Mouse (Mus musculus) stomach, adult 2 months (tissue): Measurements from ENCODE around the gene Gm48552. TPM values are rescaled to one million over a fixed set of nuclear protein-coding genes. Genes with fewer than 3 reads are reported as not detected.

Experiments
- polyA plus RNA-seq: library from polyadenylated mRNA; depleted of rRNA; stranded (reverse); fragments of >200 nt; gene quantifications from 2 replicates; pipeline ENCODE4 v1.2.3, GENCODE M21; 2012; rRNA removed

The Gm48552 gene
- 1.4 and 1.7 TPM in 2 replicates for polyA plus RNA-seq

DNA sequence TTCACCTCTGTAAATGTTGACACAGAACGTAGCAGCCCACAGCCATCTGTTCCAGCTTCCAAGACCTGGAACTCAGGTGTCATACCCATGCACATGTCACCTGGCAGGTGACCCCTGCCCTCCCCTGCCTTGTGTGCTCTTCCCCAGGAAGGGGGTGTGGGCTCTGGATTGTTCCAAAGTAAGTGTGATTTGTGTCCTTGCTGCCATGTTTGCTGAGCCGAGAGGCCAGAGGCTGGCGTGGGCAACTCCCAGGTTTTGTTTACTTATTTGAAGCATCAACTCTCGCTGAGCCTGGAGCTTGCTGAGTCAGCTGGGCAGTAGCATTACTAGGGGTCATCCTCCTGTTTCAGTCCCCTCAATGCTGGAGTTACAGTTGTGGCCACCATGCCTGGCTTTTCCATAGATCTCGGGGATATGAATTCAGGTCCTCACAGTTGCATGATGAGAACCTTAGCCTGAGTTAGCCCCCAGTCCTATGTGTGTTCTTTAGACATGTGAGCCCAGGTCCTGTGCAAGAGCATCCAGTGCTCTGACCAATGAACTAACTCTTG is at the start of gene Gm48552:
Gene Gm48552, plus strand, starts transcription at position 501 of the 551 bp plus-strand sequence.

DNA sequence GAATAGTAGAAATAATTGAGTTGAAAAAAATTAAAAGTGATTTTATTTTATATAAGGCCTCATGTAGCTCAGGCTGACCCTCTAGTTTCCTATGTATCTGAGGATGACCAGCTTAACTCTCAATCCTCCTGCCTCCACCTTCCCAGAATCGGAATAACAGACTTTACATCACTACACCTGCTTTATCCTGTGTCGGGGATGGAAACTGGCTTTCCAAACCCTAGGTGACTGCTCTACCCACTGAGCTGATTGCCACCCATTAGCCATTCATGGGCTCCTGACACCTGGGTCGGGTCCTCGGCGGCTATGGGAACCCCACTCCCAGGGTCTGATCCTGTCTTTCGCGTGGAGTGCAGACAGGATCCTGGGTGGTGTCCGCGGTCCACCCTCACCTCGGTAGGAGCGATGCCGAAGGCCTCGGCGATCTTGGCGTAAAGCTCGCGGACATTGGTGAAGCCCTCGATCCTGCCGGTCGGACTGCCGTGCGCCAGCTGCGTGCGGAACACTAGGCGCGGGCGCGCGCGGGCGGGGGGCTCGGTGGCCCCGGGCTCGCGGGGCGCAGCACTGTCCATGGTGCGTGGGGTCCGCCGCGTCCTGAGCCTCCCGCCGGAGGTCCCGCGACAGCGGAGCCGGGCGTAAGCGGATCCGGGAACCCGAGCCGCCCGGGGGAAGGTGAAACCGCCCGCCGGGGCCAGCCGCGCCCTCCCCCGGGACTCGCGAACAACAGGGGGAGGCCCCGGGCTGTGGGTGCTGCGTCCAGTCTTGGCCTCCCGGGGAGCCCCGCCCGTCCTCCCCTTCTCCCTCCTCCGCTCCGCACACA is 45.9 kb upstream of the Gm48552 start, which contains the start of gene Gipc3:
Gene Gipc3, minus strand, starts transcription at position 581 of the 820 bp plus-strand sequence.

DNA sequence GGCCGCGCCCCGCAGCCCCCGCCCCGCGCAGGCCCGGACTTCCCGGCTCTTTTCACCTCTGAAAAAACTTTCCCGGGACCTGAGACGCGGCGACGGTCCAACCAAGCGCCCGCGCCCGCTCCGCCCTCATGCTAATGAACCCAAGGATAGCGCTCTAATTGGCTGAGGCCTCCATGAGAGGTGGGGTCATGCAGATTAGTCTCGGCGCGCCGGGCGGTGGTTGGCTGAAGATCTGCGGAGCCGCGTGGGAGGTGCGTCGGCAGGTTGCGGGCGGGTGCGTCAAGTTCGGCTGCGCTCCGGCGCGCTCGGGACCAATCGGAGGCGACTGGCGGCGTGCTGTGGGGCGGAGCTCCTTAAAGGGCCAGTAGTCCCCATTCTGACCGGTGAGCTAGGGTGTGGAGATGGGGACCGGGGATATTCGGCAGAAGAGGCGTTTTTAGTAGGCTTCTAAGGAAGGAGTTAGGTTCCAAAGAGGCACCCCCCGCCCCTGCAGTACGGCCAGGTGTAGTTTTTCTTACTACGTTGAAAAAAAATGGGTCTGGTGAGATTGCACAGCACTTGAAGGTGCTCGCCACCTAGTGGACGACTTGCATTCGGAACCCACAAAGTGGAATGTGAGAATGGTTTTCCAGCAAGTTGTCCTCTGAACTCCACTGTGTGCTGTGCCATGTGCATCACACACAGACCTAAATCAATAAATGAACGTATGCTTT is 38.3 kb upstream of the Gm48552 start, which contains the start of gene Hmg20b:
Gene Hmg20b, minus strand, starts transcription at position 130 of the 713 bp plus-strand sequence.

GRCm38 (mm10) chr10:81356991-81357844 is 31.6 kb upstream of the Gm48552 start, which contains the start of gene Mfsd12:
Mfsd12 (plus strand) TSS chr10:81357491.

DNA sequence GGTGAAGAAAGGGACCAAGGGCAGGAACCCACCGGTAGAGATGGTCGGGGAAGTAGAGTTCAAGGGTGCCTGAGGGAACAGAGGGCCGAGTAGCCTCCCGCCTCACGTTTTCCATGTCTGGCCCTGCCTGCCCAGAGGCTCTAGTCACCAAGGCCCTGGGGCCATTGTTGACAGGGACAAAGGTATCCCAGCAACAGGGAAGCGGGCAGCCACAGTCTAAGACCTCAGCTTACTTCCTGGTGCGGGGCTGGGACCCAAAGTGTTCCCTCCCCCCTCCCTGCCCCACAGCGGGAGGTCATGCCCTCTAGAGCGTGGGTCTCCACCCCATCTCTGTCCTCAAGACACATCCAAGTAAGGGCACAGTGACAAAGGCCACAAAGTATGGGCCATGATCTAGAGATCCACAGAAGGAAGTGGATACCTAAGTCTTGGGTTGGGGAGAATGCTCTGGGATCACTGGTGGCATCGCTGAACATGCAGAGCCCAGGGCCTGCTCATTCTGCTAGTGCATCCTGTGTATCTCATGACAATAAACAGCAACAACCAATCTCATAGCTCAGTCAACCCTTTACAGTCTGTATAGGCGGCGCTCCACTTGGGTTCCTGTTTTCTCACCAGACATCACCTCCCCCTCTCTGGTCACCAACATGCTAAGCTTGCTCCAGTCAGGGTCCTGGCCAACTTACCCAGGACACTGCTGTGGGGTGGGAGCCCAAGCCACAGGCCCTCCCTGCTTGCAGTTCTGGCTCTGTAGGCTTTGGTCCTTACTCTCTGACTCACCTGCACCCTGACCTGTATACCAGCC is 22.9 kb upstream of the Gm48552 start, which contains the start of gene 4930404N11Rik:
Gene 4930404N11Rik, minus strand, starts transcription at position 145 of the 805 bp plus-strand sequence.

GRCm38 (mm10) chr10:81377793-81378552 is 10.8 kb upstream of the Gm48552 start, which contains the start of gene Fzr1:
Fzr1 (minus strand) TSS chr10:81378516.

GRCm38 (mm10) chr10:81383802-81384604 is 4.8 kb upstream of the Gm48552 start, which contains the start of the genes Dohh and Gm48551:
Dohh (plus strand) TSS chr10:81384428.
Gm48551 (plus strand) TSS chr10:81384466.

DNA sequence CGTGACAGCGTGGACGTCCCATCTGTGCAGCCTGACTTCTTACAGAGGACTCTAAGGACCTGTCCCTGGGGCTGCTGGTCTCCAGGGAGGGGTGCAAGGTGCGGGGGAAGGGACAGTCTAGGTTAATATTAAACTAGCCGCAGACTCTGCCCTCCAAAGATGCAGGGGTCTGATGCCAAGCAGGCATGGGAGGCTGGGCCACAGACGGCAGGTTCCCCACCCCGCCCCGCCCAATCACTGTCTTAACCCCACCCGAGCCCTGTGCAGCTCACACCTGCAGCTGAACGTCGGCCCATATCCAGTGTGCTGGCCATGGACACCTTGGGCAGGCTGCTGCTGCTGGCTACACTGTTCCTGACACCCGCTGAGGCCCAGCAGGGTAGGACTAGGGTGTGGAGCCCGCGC is 4.0 kb downstream of the Gm48552 start, which contains the start of gene Smim24:
Gene Smim24, plus strand, starts transcription at position 271 of the 405 bp plus-strand sequence.

Other genes starting within 250 kb of the Gm48552 start
- 25.3 and 28.0 TPM in 2 replicates for gene Pias4, start 221.1 kb upstream of the Gm48552 start, polyA plus RNA-seq
- gene Eef2, start 212.4 kb upstream of the Gm48552 start, polyA plus RNA-seq = 532 and 619 TPM in 2 replicates
- gene Dapk3, start 206.0 kb upstream of the Gm48552 start, polyA plus RNA-seq = 62.9 and 105 TPM in 2 replicates
- gene 4930442H23Rik, start 205.2 kb upstream of the Gm48552 start, polyA plus RNA-seq = not detected in 2 replicates
- 0.67 TPM in 2 replicates for gene Nmrk2, start 187.0 kb upstream of the Gm48552 start, polyA plus RNA-seq
- 0.15 and 0.17 TPM in 2 replicates for gene Atcay, start 158.2 kb upstream of the Gm48552 start, polyA plus RNA-seq
- 5.2 and 6.0 TPM in 2 replicates for gene Zfr2, start 155.8 kb upstream of the Gm48552 start, polyA plus RNA-seq
- 1.5 and 3.0 TPM in 2 replicates for gene Matk, start 136.1 kb upstream of the Gm48552 start, polyA plus RNA-seq
- 75.5 and 146 TPM in 2 replicates for gene Mrpl54, start 122.1 kb upstream of the Gm48552 start, polyA plus RNA-seq
- 58.9 and 73.0 TPM in 2 replicates for gene Apba3, start 122.0 kb upstream of the Gm48552 start, polyA plus RNA-seq
- 85.6 and 104 TPM in 2 replicates for gene Tjp3, start 97.4 kb upstream of the Gm48552 start, polyA plus RNA-seq
- gene Pip5k1c, start 96.0 kb upstream of the Gm48552 start, polyA plus RNA-seq = 33.5 and 41.8 TPM in 2 replicates
- 11.9 and 14.7 TPM in 2 replicates for gene Cactin, start 67.9 kb upstream of the Gm48552 start, polyA plus RNA-seq
- gene Tbxa2r, start 60.3 kb upstream of the Gm48552 start, polyA plus RNA-seq = 17.8 and 29.6 TPM in 2 replicates
- gene Gipc3, start 45.7 kb upstream of the Gm48552 start, polyA plus RNA-seq = 2.3 TPM in 2 replicates
- 95.3 and 125 TPM in 2 replicates for gene Hmg20b, start 38.5 kb upstream of the Gm48552 start, polyA plus RNA-seq
- gene Mfsd12, start 31.5 kb upstream of the Gm48552 start, polyA plus RNA-seq = 11.1 and 23.8 TPM in 2 replicates
- gene 4930404N11Rik, start 23.2 kb upstream of the Gm48552 start, polyA plus RNA-seq = 229 and 346 TPM in 2 replicates
- 64.1 and 71.5 TPM in 2 replicates for gene Fzr1, start 10.5 kb upstream of the Gm48552 start, polyA plus RNA-seq
- gene Dohh, start 4.6 kb upstream of the Gm48552 start, polyA plus RNA-seq = 57.2 and 82.1 TPM in 2 replicates
- gene Gm48551, start 4.5 kb upstream of the Gm48552 start, polyA plus RNA-seq = 0.54 and 0.88 TPM in 2 replicates
- gene Smim24, start 4.0 kb downstream of the Gm48552 start, polyA plus RNA-seq = 455 and 473 TPM in 2 replicates
- 27.0 and 33.0 TPM in 2 replicates for gene Nfic, start 66.6 kb downstream of the Gm48552 start, polyA plus RNA-seq
- gene Celf5, start 93.7 kb downstream of the Gm48552 start, polyA plus RNA-seq = 1.3 and 2.8 TPM in 2 replicates
- 147 and 177 TPM in 2 replicates for gene Ncln, start 107.4 kb downstream of the Gm48552 start, polyA plus RNA-seq
- 1.6 and 3.7 TPM in 2 replicates for gene S1pr4, start 111.1 kb downstream of the Gm48552 start, polyA plus RNA-seq
- 5.4 and 9.1 TPM in 2 replicates for gene Gna15, start 135.2 kb downstream of the Gm48552 start, polyA plus RNA-seq
- 64.5 and 66.0 TPM in 2 replicates for gene Gna11, start 156.2 kb downstream of the Gm48552 start, polyA plus RNA-seq
- gene Aes, start 170.5 kb downstream of the Gm48552 start, polyA plus RNA-seq = 1,576 and 2,275 TPM in 2 replicates
- gene Tle2, start 185.6 kb downstream of the Gm48552 start, polyA plus RNA-seq = 56.0 and 71.7 TPM in 2 replicates
- gene Tle6, start 212.1 kb downstream of the Gm48552 start, polyA plus RNA-seq = 10.5 and 11.4 TPM in 2 replicates
- 0.14 and 0.39 TPM in 2 replicates for gene BC025920, start 217.3 kb downstream of the Gm48552 start, polyA plus RNA-seq
- gene Sirt6, start 238.8 kb downstream of the Gm48552 start, polyA plus RNA-seq = 18.8 and 22.3 TPM in 2 replicates
- 17.2 and 28.0 TPM in 2 replicates for gene Ankrd24, start 239.5 kb downstream of the Gm48552 start, polyA plus RNA-seq